Mouse (Mus musculus): ENCODE data around the gene Prokr1.

- TF ChIP-seq GATA1 (IDR thresholded peaks at IDR 0.05; ENCODE audit: low read length) = no peak
- no peak for TF ChIP-seq TAL1 (IDR thresholded peaks at IDR 0.05; ENCODE audit: low read length)
These were observed 9.0 kb downstream of the Prokr1 start for GRCm38 (mm10) chr6:87581581-87581980.

Measured in erythroblast, embryonic 14.5 days (primary cell).